Mouse (Mus musculus) neural tube, embryonic 10.5 days (tissue): ENCODE measurements around the gene Cyp4f37.

Experiments used
- DNase-seq: peaks from one replicate; pipeline ENCODE4 v3.0.0-alpha.2; 2017; ENCODE audit warnings: low spot score; ENCODE audit errors: extremely low spot score

Gene Cyp4f37

GRCm38 (mm10) chr17:32680404-32680803 is 59.3 kb downstream of the Cyp4f37 start:
- DNase-seq: peak; percentile 35

- peak; percentile 27 for DNase-seq
Observed at GRCm38 (mm10) chr17:32685048-32685750, 64.1 kb downstream of the Cyp4f37 start, which contains the start of gene Cyp4f15. Gene Cyp4f15 (plus strand): TSS chr17:32685627.
